Mouse (Mus musculus) liver, embryonic 12.5 days (tissue): Measurements from ENCODE around the gene Sfi1. TPM values are rescaled to one million over a fixed set of nuclear protein-coding genes. Genes with fewer than 3 reads are reported as not detected.

ENCODE experiments used
- ATAC-seq: fragments of 200-750 bp; cut with Nextera tagmentation; 2 replicates; pipeline ENCODE4 v1.8.0; 2017; ENCODE audit warnings: moderate number of reproducible peaks, mild to moderate bottlenecking, moderate library complexity
- H3K27ac ChIP-seq: fragments of 300-500 bp; sonication (generic); 2 replicates; pipeline ENCODE4 v1.5.1; 2016; ENCODE audit warnings: mild to moderate bottlenecking
- H3K27me3 ChIP-seq: fragments of 300-500 bp; sonication (generic); replicated peaks from 2 replicates; pipeline ENCODE4 v1.6.1; 2016; ENCODE audit warnings: mild to moderate bottlenecking, moderate library complexity
- H3K36me3 ChIP-seq: fragments of 300-500 bp; sonication (generic); 2 replicates; pipeline ENCODE4 v1.6.1; 2016; ENCODE audit warnings: mild to moderate bottlenecking, moderate library complexity
- H3K4me1 ChIP-seq: fragments of 300-500 bp; sonication (generic); 2 replicates; pipeline ENCODE4 v1.6.1; 2016
- H3K4me2 ChIP-seq: fragments of 300-500 bp; sonication (generic); 2 replicates; pipeline ENCODE4 v1.6.1; 2016; ENCODE audit warnings: mild to moderate bottlenecking, moderate library complexity
- H3K4me3 ChIP-seq: fragments of 300-500 bp; sonication (generic); 2 replicates; pipeline ENCODE4 v1.5.1; 2016; ENCODE audit warnings: mild to moderate bottlenecking, moderate library complexity
- H3K9ac ChIP-seq: fragments of 300-500 bp; sonication (generic); 2 replicates; pipeline ENCODE4 v1.6.1; 2016; ENCODE audit warnings: mild to moderate bottlenecking, moderate library complexity
- H3K9me3 ChIP-seq: fragments of 300-500 bp; sonication (generic); replicated peaks from 2 replicates; pipeline ENCODE4 v1.6.1; 2016; ENCODE audit warnings: mild to moderate bottlenecking, moderate library complexity
- WGBS: fragments of 180-500 bp; shearing (Covaris S2); methylation state at CpG from one replicate; pipeline ENCODE4 v1.1.7; 2016; ENCODE audit not compliant: insufficient replicate concordance; 5-methylcytosine and 5-hydroxymethylcytosine counted together
- polyA plus RNA-seq: library from polyadenylated mRNA; unstranded; fragments of >200 nt; fragmentation: Nextera tagmentation; extraction: Ambion mirVana; gene quantifications from 2 replicates; pipeline ENCODE4 v1.2.1, GENCODE M21; 2016

Sfi1 gene
- 6.5 and 6.9 TPM in 2 replicates for polyA plus RNA-seq

GRCm38 (mm10) chr11:3193363-3193762, at the start of gene Sfi1:
Gene Sfi1, minus strand, starts transcription at chr11:3193463.
- Histone ChIP-seq H3K9ac (no peak within 1 kb of the TSS), H3K27me3 (no peaks in the 10 kb centered on the region), H3K4me3 (no peak within 1 kb of the TSS), H3K36me3 (no peaks in the 10 kb centered on the region), H3K9me3 (no peaks in the 10 kb centered on the region), H3K4me1 (no peaks in the 10 kb centered on the region), H3K27ac (no peak within 1 kb of the TSS), H3K4me2 (no peak within 1 kb of the TSS)
- no peak for ATAC-seq
- WGBS = 78% methylated on average over 25 of the region's 25 CpGs

GRCm38 (mm10) chr11:3242395-3242794, 49.1 kb upstream of the Sfi1 start:
- Histone ChIP-seq H3K27me3 (no peaks in the 10 kb centered on the region), H3K4me1 (no peaks in the 10 kb centered on the region), H3K9ac (no peak overlapping the region), H3K27ac (no peak overlapping the region), H3K4me2 (no peak overlapping the region), H3K4me3 (no peak overlapping the region), H3K36me3 (peaks cover 99% of the 10 kb centered on the region), H3K9me3 (no peaks in the 10 kb centered on the region)
- ATAC-seq = no peak
- WGBS = 81% methylated on average over 7 of the region's 7 CpGs

GRCm38 (mm10) chr11:3235277-3235676, 42.0 kb upstream of the Sfi1 start:
- Histone ChIP-seq H3K4me2 (no peak overlapping the region), H3K27ac (no peak overlapping the region), H3K27me3 (no peaks in the 10 kb centered on the region), H3K9ac (no peak overlapping the region), H3K9me3 (no peaks in the 10 kb centered on the region), H3K4me3 (no peak overlapping the region), H3K4me1 (no peaks in the 10 kb centered on the region), H3K36me3 (peaks cover 98% of the 10 kb centered on the region)
- 74% methylated on average over 5 of the region's 5 CpGs for WGBS
- no peak for ATAC-seq

DNA sequence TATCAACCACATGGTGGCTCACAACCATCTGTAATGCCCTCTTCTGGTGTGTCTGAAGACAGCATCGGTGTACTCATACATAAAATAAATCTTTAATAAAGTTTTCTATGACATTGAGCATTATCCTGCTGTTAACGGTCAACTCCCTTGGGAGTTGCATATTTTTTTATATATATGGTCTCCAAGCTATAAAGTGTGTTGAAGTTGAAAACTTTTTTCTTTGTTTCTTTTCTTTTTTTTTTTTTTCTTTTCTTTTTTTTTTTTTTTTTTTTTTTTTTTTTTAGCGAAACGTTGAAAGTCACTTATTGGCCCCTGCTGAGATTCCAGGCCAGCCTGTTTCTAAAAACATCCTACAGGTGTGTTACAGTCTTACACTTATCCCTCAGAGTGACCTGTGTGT, 40.4 kb upstream of the Sfi1 start:
- Histone ChIP-seq H3K4me3 (no peak overlapping the region), H3K27ac (no peak overlapping the region), H3K27me3 (no peaks in the 10 kb centered on the region), H3K4me1 (no peaks in the 10 kb centered on the region), H3K9me3 (no peaks in the 10 kb centered on the region), H3K4me2 (no peak overlapping the region), H3K9ac (no peak overlapping the region), H3K36me3 (peaks cover 97% of the 10 kb centered on the region)
- WGBS = 88% methylated on average over 4 of the region's 4 CpGs
- ATAC-seq = no peak

- Histone ChIP-seq H3K4me2 (no peak overlapping the region), H3K4me1 (no peaks in the 10 kb centered on the region), H3K27me3 (no peaks in the 10 kb centered on the region), H3K9me3 (no peaks in the 10 kb centered on the region), H3K27ac (no peak overlapping the region), H3K4me3 (no peak overlapping the region), H3K9ac (no peak overlapping the region), H3K36me3 (peaks cover 93% of the 10 kb centered on the region)
- WGBS = 84% methylated on average over 3 of the region's 3 CpGs
- no peak for ATAC-seq
Observed at GRCm38 (mm10) chr11:3232248-3232647, 39.0 kb upstream of the Sfi1 start.

DNA sequence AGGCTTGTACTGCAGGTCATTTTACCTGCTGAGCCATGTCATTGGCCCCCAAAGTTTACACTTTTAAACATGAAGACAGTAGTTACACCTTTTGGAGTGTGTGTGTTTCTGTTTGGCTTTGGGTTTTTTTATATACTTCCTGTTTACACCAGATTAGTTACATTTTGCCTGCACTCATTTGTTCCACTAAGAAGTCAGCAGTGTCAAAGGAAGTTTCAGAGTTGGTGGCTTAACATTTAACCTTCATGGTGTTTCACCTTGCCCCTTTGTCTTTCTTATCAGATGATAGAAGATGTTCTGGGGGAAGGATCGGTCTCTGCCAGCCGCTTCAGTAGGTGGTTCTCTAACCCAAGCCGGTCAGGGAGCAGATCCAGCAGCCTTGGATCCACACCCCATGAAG, 33.9 kb upstream of the Sfi1 start:
- no peak overlapping the region for H3K4me3 ChIP-seq
- H3K36me3 ChIP-seq = peaks cover 94% of the 10 kb centered on the region
- 86% methylated on average over 3 of the region's 3 CpGs for WGBS
- H3K9me3 ChIP-seq = no peaks in the 10 kb centered on the region
- ATAC-seq = no peak
- no peaks in the 10 kb centered on the region for H3K27me3 ChIP-seq
- no peak overlapping the region for H3K4me2 ChIP-seq
- H3K4me1 ChIP-seq = no peaks in the 10 kb centered on the region
- H3K9ac ChIP-seq = no peak overlapping the region
- no peak overlapping the region for H3K27ac ChIP-seq

DNA sequence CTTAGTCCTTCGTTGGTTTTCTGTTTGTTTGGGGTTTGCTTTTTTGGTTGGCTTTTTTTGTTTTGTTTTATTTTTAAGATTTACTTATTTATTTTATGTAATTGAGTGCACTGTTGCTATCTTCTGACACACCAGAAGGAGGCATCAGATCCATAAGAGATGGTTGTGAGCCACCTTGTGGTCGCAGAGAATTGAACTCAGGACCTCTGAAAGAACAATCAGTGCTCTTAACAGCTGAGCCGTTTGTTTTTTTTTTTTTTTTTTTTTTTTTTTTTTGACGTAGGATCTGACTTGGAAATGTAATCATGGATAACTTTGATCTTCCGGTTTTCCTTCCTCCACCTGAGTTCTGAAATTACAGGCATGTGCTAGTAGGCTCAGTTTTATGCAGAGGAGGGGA, 29.8 kb upstream of the Sfi1 start:
- H3K36me3 ChIP-seq = peaks cover 93% of the 10 kb centered on the region
- H3K4me1 ChIP-seq = no peaks in the 10 kb centered on the region
- ATAC-seq = no peak
- no peak overlapping the region for H3K9ac ChIP-seq
- H3K4me2 ChIP-seq = no peak overlapping the region
- 80% methylated on average over 5 of the region's 5 CpGs for whole genome bisulfite sequencing
- H3K27ac ChIP-seq = no peak overlapping the region
- H3K27me3 ChIP-seq = no peaks in the 10 kb centered on the region
- H3K4me3 ChIP-seq = no peak overlapping the region
- H3K9me3 ChIP-seq = no peaks in the 10 kb centered on the region

DNA sequence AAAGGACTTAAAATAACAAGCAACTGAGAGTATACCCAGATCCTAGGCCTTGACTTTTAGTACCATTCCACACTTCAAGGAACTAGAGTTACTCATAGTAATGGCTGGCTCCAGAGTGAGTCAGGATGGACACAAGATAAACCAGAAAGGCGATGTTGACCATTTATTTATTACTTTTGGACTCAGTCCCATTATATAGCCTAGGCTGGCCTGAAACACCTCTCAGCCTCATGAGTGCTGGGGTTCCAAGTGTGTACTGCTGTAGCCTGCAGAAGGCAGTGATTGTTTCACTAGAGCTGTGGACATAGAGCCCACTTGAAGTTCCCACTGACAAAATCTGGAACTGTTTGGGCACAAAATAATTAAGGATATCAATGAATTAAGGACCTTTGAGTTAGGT, 19.3 kb upstream of the Sfi1 start:
- 93% methylated on average over 1 of the region's 1 CpGs for WGBS
- no peak overlapping the region for H3K4me2 ChIP-seq
- ATAC-seq = no peak
- peaks cover 96% of the 10 kb centered on the region for H3K36me3 ChIP-seq
- peaks cover 4% of the 10 kb centered on the region; the same call in 1 of the 2 replicates for H3K4me1 ChIP-seq
- H3K4me3 ChIP-seq = no peak overlapping the region
- H3K27ac ChIP-seq = no peak overlapping the region
- H3K9me3 ChIP-seq = no peaks in the 10 kb centered on the region
- no peak overlapping the region for H3K9ac ChIP-seq
- H3K27me3 ChIP-seq = no peaks in the 10 kb centered on the region

DNA sequence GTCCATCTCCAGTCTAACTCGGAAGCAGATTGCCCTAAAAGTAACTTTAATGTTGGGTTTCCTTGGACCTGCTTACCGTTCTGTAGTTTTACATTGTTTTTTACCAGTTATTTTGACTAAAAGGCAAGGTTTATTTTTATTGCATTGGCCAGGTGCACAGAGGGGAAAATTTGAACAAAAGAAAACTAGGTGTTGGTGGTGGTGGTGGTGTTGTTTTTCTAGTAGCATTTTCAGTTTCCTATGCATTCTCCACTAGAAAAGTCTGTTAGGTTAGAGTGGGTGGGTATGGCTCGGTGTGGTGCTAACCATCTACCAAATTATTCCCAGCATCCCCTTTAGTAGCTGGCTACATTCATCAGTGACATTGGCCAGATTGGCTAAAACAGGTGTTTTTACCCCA, 13.5 kb upstream of the Sfi1 start:
- Histone ChIP-seq H3K4me1 (peaks cover 23% of the 10 kb centered on the region), H3K36me3 (peaks cover 73% of the 10 kb centered on the region), H3K9ac (no peak overlapping the region), H3K27ac (no peak overlapping the region), H3K9me3 (no peaks in the 10 kb centered on the region), H3K27me3 (no peaks in the 10 kb centered on the region), H3K4me3 (no peak overlapping the region), H3K4me2 (no peak overlapping the region)
- WGBS = 92% methylated on average over 3 of the region's 3 CpGs
- ATAC-seq = no peak

GRCm38 (mm10) chr11:3205207-3205606, 11.9 kb upstream of the Sfi1 start:
- Histone ChIP-seq H3K4me1 (peaks cover 23% of the 10 kb centered on the region), H3K9me3 (no peaks in the 10 kb centered on the region), H3K9ac (0 out of 2 replicates have a peak overlapping the region, but pooled peaks have one; percentile 74), H3K27me3 (no peaks in the 10 kb centered on the region), H3K4me3 (peak overlapping the region; percentile 58; the same call in 1 of the 2 replicates), H3K36me3 (peaks cover 58% of the 10 kb centered on the region), H3K27ac (no peak overlapping the region), H3K4me2 (peak overlapping the region; percentile 55)
- ATAC-seq = no peak
- WGBS = 90% methylated on average over 3 of the region's 3 CpGs

DNA sequence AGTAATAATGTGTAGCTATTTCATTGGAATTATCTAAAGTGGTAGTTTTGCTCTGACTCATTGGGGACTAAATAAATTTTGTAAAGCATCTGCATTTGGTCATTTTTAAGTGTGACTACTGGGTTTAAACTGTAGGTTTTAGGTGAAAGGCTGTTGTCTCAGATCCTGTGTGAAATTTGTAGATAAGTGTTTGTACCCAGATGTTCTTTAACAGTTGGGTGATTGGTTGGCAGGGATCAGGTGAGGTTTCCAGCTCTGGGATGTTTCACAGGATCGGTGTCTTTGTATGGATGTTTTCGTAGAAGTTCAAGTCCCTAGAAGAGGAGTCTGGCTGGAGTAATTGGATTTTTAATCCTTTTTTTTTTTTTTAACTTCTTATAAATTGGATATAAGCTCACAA, 10.5 kb upstream of the Sfi1 start:
- peaks cover 23% of the 10 kb centered on the region for H3K4me1 ChIP-seq
- H3K36me3 ChIP-seq = peaks cover 43% of the 10 kb centered on the region
- ATAC-seq = no peak
- WGBS = 65% methylated on average over 2 of the region's 2 CpGs
- H3K9ac ChIP-seq = peak overlapping the region; percentile 74
- H3K27ac ChIP-seq = no peak overlapping the region
- no peaks in the 10 kb centered on the region for H3K9me3 ChIP-seq
- peak overlapping the region; percentile 58 for H3K4me3 ChIP-seq
- no peaks in the 10 kb centered on the region for H3K27me3 ChIP-seq
- H3K4me2 ChIP-seq = peak overlapping the region; percentile 55

GRCm38 (mm10) chr11:3202781-3203441, 9.6 kb upstream of the Sfi1 start:
- Histone ChIP-seq H3K27ac (peak overlapping the region; percentile 55), H3K4me1 (peaks cover 19% of the 10 kb centered on the region), H3K27me3 (no peaks in the 10 kb centered on the region), H3K9me3 (no peaks in the 10 kb centered on the region), H3K9ac (peak overlapping the region; percentile 74), H3K4me3 (peak overlapping the region; percentile 58), H3K36me3 (peaks cover 35% of the 10 kb centered on the region), H3K4me2 (peak overlapping the region; percentile 55)
- ATAC-seq = peak; percentile 53
- WGBS = under 1% methylated on average over 55 of the region's 57 CpGs

DNA sequence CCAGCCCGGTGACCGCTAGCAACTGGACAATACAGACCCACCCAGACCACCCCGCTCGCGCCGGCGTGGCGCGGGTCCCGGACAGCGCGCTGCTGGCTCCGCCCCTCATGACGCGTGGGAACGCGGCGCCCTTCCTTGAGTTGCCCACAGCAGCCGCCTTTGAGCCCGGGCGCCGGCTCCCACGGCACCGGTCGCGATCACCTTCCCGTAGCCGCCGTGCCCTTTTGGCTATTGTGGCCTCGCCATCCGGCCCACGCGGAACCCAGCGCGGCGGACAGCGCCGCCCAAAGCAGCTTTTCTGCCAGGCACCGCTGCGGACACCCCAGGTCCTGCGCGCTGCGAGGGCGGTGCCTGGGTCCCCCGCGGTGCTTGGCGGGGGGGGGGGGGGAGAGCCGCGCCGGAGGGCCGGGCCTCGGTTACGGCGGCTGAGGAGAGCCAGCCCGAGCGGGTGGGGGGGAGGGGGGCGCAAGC, 9.0 kb upstream of the Sfi1 start, which contains the start of gene Eif4enif1:
Gene Eif4enif1, plus strand, starts transcription at position 162 of the 471 bp plus-strand sequence.
- H3K4me3 ChIP-seq = peak within 1 kb of the TSS; percentile 58
- H3K4me1 ChIP-seq = peaks cover 17% of the 10 kb centered on the region
- peak within 1 kb of the TSS; percentile 74 for H3K9ac ChIP-seq
- peak within 1 kb of the TSS; percentile 55 for H3K4me2 ChIP-seq
- no peaks in the 10 kb centered on the region for H3K9me3 ChIP-seq
- H3K27me3 ChIP-seq = no peaks in the 10 kb centered on the region
- peak within 1 kb of the TSS; percentile 55 for H3K27ac ChIP-seq
- 0% methylated on average over 41 of the region's 57 CpGs for WGBS
- ATAC-seq = peak; percentile 83
- H3K36me3 ChIP-seq = peaks cover 28% of the 10 kb centered on the region
